Mouse (Mus musculus) olfactory bulb, adult 2 months (tissue): Measurements from ENCODE around the gene Prkg1. TPM values are rescaled to one million over a fixed set of nuclear protein-coding genes. Genes with fewer than 3 reads are reported as not detected.

Experiments
- H3K27ac ChIP-seq: fragments of 200-500 bp; 2 replicates; pipeline ENCODE4 v1.5.1; 2012; ENCODE audit warnings: low read depth, low read length; ENCODE audit not compliant: insufficient read depth
- H3K4me1 ChIP-seq: fragments of 200-500 bp; 2 replicates; pipeline ENCODE4 v1.6.1; 2012; ENCODE audit warnings: low read length; ENCODE audit not compliant: control insufficient read depth, insufficient read depth
- H3K4me3 ChIP-seq: fragments of 200-500 bp; 2 replicates; pipeline ENCODE4 v1.5.1; 2012; ENCODE audit warnings: mild to moderate bottlenecking, low read depth, low read length, moderate library complexity; ENCODE audit not compliant: insufficient read depth
- CTCF ChIP-seq: fragments of 200-500 bp; IDR thresholded peaks from 2 replicates; pipeline ENCODE4 v1.5.1; 2012; ENCODE audit warnings: low read depth, mild to moderate bottlenecking, low read length, moderate library complexity; ENCODE audit not compliant: insufficient read depth
- POLR2A ChIP-seq: fragments of 200-500 bp; IDR thresholded peaks from 2 replicates; pipeline ENCODE4 v1.6.1; 2012; ENCODE audit warnings: mild to moderate bottlenecking, low read depth, low read length, moderate library complexity; ENCODE audit not compliant: insufficient read depth
- WGBS: fragments of 180-500 bp; shearing (Covaris S2); methylation state at CpG from one replicate; pipeline ENCODE4 v1.1.7; 2018; 5-methylcytosine and 5-hydroxymethylcytosine counted together
- polyA plus RNA-seq: library from polyadenylated mRNA; stranded (reverse); fragments of >200 nt; gene quantifications from 2 replicates; pipeline ENCODE4 v1.2.4, GENCODE M21; 2012; ENCODE audit warnings: low replicate concordance; ENCODE audit not compliant: missing spikeins, insufficient read depth, insufficient read length

Prkg1 gene
- polyA plus RNA-seq, 1 experiment: not detected

- Histone ChIP-seq H3K27ac (no peak overlapping the region), H3K4me1 (no peaks in the 10 kb centered on the region), H3K4me3 (no peak overlapping the region)
- TF ChIP-seq POLR2A (no peak), CTCF (no peak)
- WGBS: 72% methylated on average over 5 of the region's 5 CpGs
Measured at GRCm38 (mm10) chr19:31671726-31672125, 93.1 kb downstream of the Prkg1 start.

- TF ChIP-seq CTCF (no peak), POLR2A (no peak; the same call in 1 of the 2 replicates)
- H3K27ac ChIP-seq: peak overlapping the region; percentile 57
- no peaks in the 10 kb centered on the region for H3K4me1 ChIP-seq
- WGBS: 10% methylated on average over 8 of the region's 8 CpGs
- peak overlapping the region; percentile 70 for H3K4me3 ChIP-seq
Measured at GRCm38 (mm10) chr19:31665007-31665406, 99.8 kb downstream of the Prkg1 start.

- TF ChIP-seq CTCF (no peak), POLR2A (peak; percentile 9; the same call in 1 of the 2 replicates)
- Histone ChIP-seq H3K27ac (peak overlapping the region; percentile 57), H3K4me1 (no peaks in the 10 kb centered on the region), H3K4me3 (peak overlapping the region; percentile 70)
- WGBS: under 1% methylated on average over 52 of the region's 52 CpGs
Measured at GRCm38 (mm10) chr19:31664159-31664991, 100.5 kb downstream of the Prkg1 start.

GRCm38 (mm10) chr19:31663437-31664158 is 101.2 kb downstream of the Prkg1 start:
- H3K27ac ChIP-seq: peak overlapping the region; percentile 57
- 6% methylated on average over 39 of the region's 39 CpGs for WGBS
- TF ChIP-seq CTCF (no peak), POLR2A (no peak)
- H3K4me1 ChIP-seq: no peaks in the 10 kb centered on the region
- peak overlapping the region; percentile 70 for H3K4me3 ChIP-seq

- 36% methylated on average over 2 of the region's 2 CpGs for WGBS
- no peak for TF ChIP-seq POLR2A
- no peak for TF ChIP-seq CTCF
- Histone ChIP-seq H3K27ac (peak overlapping the region; percentile 83), H3K4me3 (no peak overlapping the region), H3K4me1 (0 out of 2 replicates have a peak, but pooled peaks cover 2% of the 10 kb centered on the region)
Measured at GRCm38 (mm10) chr19:31662802-31663201, 102.0 kb downstream of the Prkg1 start.

- 42% methylated on average over 1 of the region's 1 CpGs for WGBS
Measured at GRCm38 (mm10) chr19:31658751-31659397, 106.0 kb downstream of the Prkg1 start.

GRCm38 (mm10) chr19:31656256-31656655 is 108.6 kb downstream of the Prkg1 start:
- TF ChIP-seq CTCF (no peak), POLR2A (no peak)
- Histone ChIP-seq H3K27ac (peak overlapping the region; percentile 84), H3K4me3 (no peak overlapping the region), H3K4me1 (peaks cover 7% of the 10 kb centered on the region)
- 49% methylated on average over 7 of the region's 7 CpGs for WGBS

More at GRCm38 (mm10) chr19:31658751-31659397, 106.0 kb downstream of the Prkg1 start:
- H3K4me1 ChIP-seq: peaks cover 7% of the 10 kb centered on the region
- H3K4me3 ChIP-seq: no peak overlapping the region
- TF ChIP-seq CTCF (no peak), POLR2A (no peak)
- peak overlapping the region; percentile 43 for H3K27ac ChIP-seq

- WGBS: 42% methylated on average over 7 of the region's 7 CpGs
- TF ChIP-seq POLR2A (no peak), CTCF (no peak)
- Histone ChIP-seq H3K4me1 (peaks cover 7% of the 10 kb centered on the region), H3K4me3 (no peak overlapping the region), H3K27ac (peak overlapping the region; percentile 84)
Measured at GRCm38 (mm10) chr19:31655826-31656225, 109.0 kb downstream of the Prkg1 start.

GRCm38 (mm10) chr19:31654022-31654421 is 110.8 kb downstream of the Prkg1 start:
- TF ChIP-seq CTCF: no peak
- no peak for TF ChIP-seq POLR2A
- WGBS: 34% methylated on average over 6 of the region's 6 CpGs
- Histone ChIP-seq H3K4me1 (peaks cover 7% of the 10 kb centered on the region), H3K4me3 (no peak overlapping the region), H3K27ac (peak overlapping the region; percentile 82)
